Mouse (Mus musculus) liver, adult 2 months (tissue): ENCODE results near the gene Eno2. TPM values are rescaled to one million over a fixed set of nuclear protein-coding genes. Genes with fewer than 3 reads are reported as not detected.

Experiments used
- DNase-seq: peaks from one replicate; pipeline ENCODE4 v3.0.0-alpha.2; 2011; ENCODE audit warnings: low read depth, low spot score; ENCODE audit errors: extremely low read depth
- H3K27ac ChIP-seq: fragments of 200-500 bp; replicated peaks from 2 replicates; pipeline ENCODE4 v1.5.1; 2012; ENCODE audit warnings: low read depth, mild to moderate bottlenecking, control low read depth, inconsistent platforms, low read length; ENCODE audit not compliant: insufficient read depth
- H3K27me3 ChIP-seq: fragments of 200-500 bp; 2 replicates; pipeline ENCODE4 v1.6.1; 2012; ENCODE audit warnings: mild to moderate bottlenecking, moderate library complexity, low read length, inconsistent platforms; ENCODE audit not compliant: control insufficient read depth, insufficient read depth
- H3K36me3 ChIP-seq: fragments of 200-500 bp; 2 replicates; pipeline ENCODE4 v1.6.1; 2012; ENCODE audit warnings: low read length, inconsistent platforms; ENCODE audit not compliant: control insufficient read depth, insufficient read depth
- H3K4me1 ChIP-seq: fragments of 200-500 bp; 2 replicates; pipeline ENCODE4 v1.6.1; 2011; ENCODE audit warnings: low read length; ENCODE audit not compliant: control insufficient read depth, insufficient read depth
- H3K4me3 ChIP-seq: fragments of 200-500 bp; 2 replicates; pipeline ENCODE4 v1.5.1; 2011; ENCODE audit warnings: low read depth, mild to moderate bottlenecking, control low read depth, low read length, moderate library complexity; ENCODE audit not compliant: insufficient read depth
- H3K79me2 ChIP-seq: fragments of 200-500 bp; 2 replicates; pipeline ENCODE4 v1.6.1; 2012; ENCODE audit warnings: inconsistent platforms, mild to moderate bottlenecking, low read length, moderate library complexity; ENCODE audit not compliant: control insufficient read depth, insufficient read depth
- H3K9ac ChIP-seq: fragments of 200-500 bp; 2 replicates; pipeline ENCODE4 v1.6.1; 2012; ENCODE audit warnings: low read depth, mild to moderate bottlenecking, control low read depth, inconsistent platforms, low read length
- CTCF ChIP-seq: fragments of 200-500 bp; IDR thresholded peaks from 2 replicates; pipeline ENCODE4 v1.5.1; 2011; ENCODE audit warnings: low read depth, low read length, control low read depth
- POLR2A ChIP-seq: fragments of 200-500 bp; IDR thresholded peaks from 2 replicates; pipeline ENCODE4 v1.6.1; 2011; ENCODE audit warnings: low read length, control low read depth; ENCODE audit not compliant: insufficient read depth; ENCODE audit errors: extremely low read depth
- WGBS: fragments of 180-500 bp; shearing (Covaris S2); methylation state at CpG from one replicate; pipeline ENCODE4 v1.1.7; 2018; 5-methylcytosine and 5-hydroxymethylcytosine counted together
- polyA plus RNA-seq: library from polyadenylated mRNA; depleted of rRNA; stranded (reverse); fragments of >200 nt; gene quantifications from 2 replicates; pipeline ENCODE4 v1.2.3, GENCODE M21; 2012
- total RNA-seq: library from RNA; depleted of rRNA; stranded (reverse); fragments of >200 nt; gene quantifications from 2 replicates; pipeline ENCODE4 v1.2.3, GENCODE M21; 2014

Gene Eno2
- total and polyA plus RNA-seq, 2 experiments: 0.09 to 0.34 TPM

- 90% methylated on average over 7 of the region's 7 CpGs for WGBS
- Histone ChIP-seq H3K4me3 (no peak overlapping the region), H3K4me1 (0 out of 2 replicates have a peak, but pooled peaks cover 2% of the 10 kb centered on the region), H3K27ac (no peak overlapping the region), H3K9ac (no peak overlapping the region), H3K79me2 (no peaks in the 10 kb centered on the region), H3K27me3 (no peaks in the 10 kb centered on the region), H3K36me3 (no peaks in the 10 kb centered on the region)
- TF ChIP-seq POLR2A: no peak
- DNase-seq: no peak
Observed at GRCm38 (mm10) chr6:124780917-124781316, 11.4 kb upstream of the Eno2 start.

- H3K4me3 ChIP-seq: no peak overlapping the region
- no peaks in the 10 kb centered on the region for H3K79me2 ChIP-seq
- no peak overlapping the region for H3K9ac ChIP-seq
- H3K4me1 ChIP-seq: 0 out of 2 replicates have a peak, but pooled peaks cover 2% of the 10 kb centered on the region
- H3K27ac ChIP-seq: no peak overlapping the region
- WGBS: 21% methylated on average over 10 of the region's 10 CpGs
- H3K36me3 ChIP-seq: no peaks in the 10 kb centered on the region
- DNase-seq: no peak
- no peak for TF ChIP-seq POLR2A
- no peak for TF ChIP-seq CTCF
- H3K27me3 ChIP-seq: no peaks in the 10 kb centered on the region
Observed at GRCm38 (mm10) chr6:124779984-124780416, 10.5 kb upstream of the Eno2 start.

GRCm38 (mm10) chr6:124779222-124779983 lies 9.9 kb upstream of the Eno2 start, which contains the start of gene Lrrc23:
TSS of gene Lrrc23 (minus strand) at chr6:124779727.
- no peak within 1 kb of the TSS for H3K9ac ChIP-seq
- H3K79me2 ChIP-seq: no peaks in the 10 kb centered on the region
- WGBS: 7% methylated on average over 23 of the region's 23 CpGs
- H3K27ac ChIP-seq: no peak within 1 kb of the TSS
- no peaks in the 10 kb centered on the region for H3K36me3 ChIP-seq
- 0 out of 2 replicates have a peak, but pooled peaks cover 2% of the 10 kb centered on the region for H3K4me1 ChIP-seq
- H3K4me3 ChIP-seq: 0 out of 2 replicates have a peak within 1 kb of the TSS, but pooled peaks have one; percentile 4
- H3K27me3 ChIP-seq: no peaks in the 10 kb centered on the region
- no peak for DNase-seq
- no peak for TF ChIP-seq CTCF

- H3K36me3 ChIP-seq: no peaks in the 10 kb centered on the region
- 93% methylated on average over 15 of the region's 15 CpGs for WGBS
- no peak for TF ChIP-seq CTCF
- no peak for TF ChIP-seq POLR2A
- peaks cover 5% of the 10 kb centered on the region; the same call in 1 of the 2 replicates for H3K4me1 ChIP-seq
- DNase-seq: no peak
- no peak overlapping the region for H3K27ac ChIP-seq
- peaks cover 9% of the 10 kb centered on the region for H3K27me3 ChIP-seq
- no peaks in the 10 kb centered on the region for H3K79me2 ChIP-seq
- no peak overlapping the region for H3K9ac ChIP-seq
- no peak overlapping the region for H3K4me3 ChIP-seq
Observed at GRCm38 (mm10) chr6:124770511-124770910, 1.0 kb upstream of the Eno2 start.

GRCm38 (mm10) chr6:124770013-124770412 lies 540 bp upstream of the Eno2 start:
- H3K27ac ChIP-seq: no peak overlapping the region
- no peak overlapping the region for H3K9ac ChIP-seq
- H3K36me3 ChIP-seq: no peaks in the 10 kb centered on the region
- H3K27me3 ChIP-seq: peaks cover 9% of the 10 kb centered on the region
- no peaks in the 10 kb centered on the region for H3K79me2 ChIP-seq
- TF ChIP-seq POLR2A (no peak), CTCF (no peak)
- no peak for DNase-seq
- H3K4me3 ChIP-seq: no peak overlapping the region
- 79% methylated on average over 7 of the region's 7 CpGs for WGBS
- H3K4me1 ChIP-seq: peaks cover 5% of the 10 kb centered on the region; the same call in 1 of the 2 replicates

GRCm38 (mm10) chr6:124768704-124769044 lies 799 bp downstream of the Eno2 start:
- Histone ChIP-seq H3K4me3 (no peak overlapping the region), H3K79me2 (no peaks in the 10 kb centered on the region), H3K4me1 (peaks cover 5% of the 10 kb centered on the region; the same call in 1 of the 2 replicates), H3K27me3 (peaks cover 9% of the 10 kb centered on the region), H3K27ac (no peak overlapping the region), H3K36me3 (no peaks in the 10 kb centered on the region), H3K9ac (no peak overlapping the region)
- 11% methylated on average over 9 of the region's 9 CpGs for WGBS
- TF ChIP-seq POLR2A: no peak
- TF ChIP-seq CTCF: no peak
- no peak for DNase-seq
